In genomic region chr3:51888662-51889433, GRCm38 (mm10) we compare ENCODE assay signal across 8 mouse cellular contexts.
DNase-seq lines count a peak whose midpoint lies in the region; ATAC-seq and TF ChIP-seq lines count a peak whose summit lies in the region.

No protein-coding gene starts in this region.

- peak overlapping the region; percentile 3; the same call in 1 of the 2 replicates for H3K9ac ChIP-seq in hindbrain, postnatal 0 days (replicated peaks; ENCODE audit: low read length)
- 0 out of 2 replicates have a peak overlapping the region, but pooled peaks have one; percentile 36 for H3K9ac ChIP-seq in midbrain, postnatal 0 days (replicated peaks; ENCODE audit: low read length, poor library complexity, severe bottlenecking)

- peak overlapping the region; percentile 41 for H3K4me2 ChIP-seq in hindbrain, postnatal 0 days (ENCODE audit: low read depth, low read length)
- peak overlapping the region; percentile 35 for H3K4me2 ChIP-seq in midbrain, postnatal 0 days (ENCODE audit: low read depth, low read length, poor library complexity, severe bottlenecking)

- H3K9me3 ChIP-seq in heart, embryonic 10.5 days, result no peaks in the 10 kb centered on the region
- no peaks in the 10 kb centered on the region for H3K9me3 ChIP-seq in hindbrain, postnatal 0 days (ENCODE audit: low read length)
- H3K9me3 ChIP-seq in midbrain, postnatal 0 days (ENCODE audit: low read length), result no peaks in the 10 kb centered on the region

- DNase-seq in heart, embryonic 10.5 days (ENCODE audit: low spot score), result no peak
- DNase-seq in heart, adult 8-10 months (ENCODE audit: low spot score), result no peak
- peak; percentile 72 for DNase-seq in embryo, embryonic 10.5 days (ENCODE audit: low spot score)
- DNase-seq in hindbrain, postnatal 0 days (ENCODE audit: low spot score), result peak; percentile 74
- peak; percentile 75 for DNase-seq in midbrain, postnatal 0 days (ENCODE audit: low spot score)
- no peak for DNase-seq in left cerebral cortex, adult 8-10 months (ENCODE audit: low spot score in 2 of 2)
- no peak for DNase-seq in left cerebral cortex, postnatal 10 days (ENCODE audit: extremely low spot score in 1 of 2, low spot score in 2 of 2)
- no peak for DNase-seq in right cerebral cortex, postnatal 4 days

- ATAC-seq in hindbrain, postnatal 0 days, result peak; percentile 82
- ATAC-seq in midbrain, postnatal 0 days (ENCODE audit: low FRiP score), result peak; percentile 86

- H3K27ac ChIP-seq in heart, embryonic 10.5 days, result peak overlapping the region; percentile 66
- peak overlapping the region; percentile 79 for H3K27ac ChIP-seq in hindbrain, postnatal 0 days
- peak overlapping the region; percentile 79 for H3K27ac ChIP-seq in midbrain, postnatal 0 days (ENCODE audit: low read depth, low read length)

- H3K4me3 ChIP-seq in heart, embryonic 10.5 days, result peak overlapping the region; percentile 50
- no peak overlapping the region for H3K4me3 ChIP-seq in hindbrain, postnatal 0 days (ENCODE audit: low read length)
- no peak overlapping the region for H3K4me3 ChIP-seq in midbrain, postnatal 0 days (ENCODE audit: low read depth, low read length)

- no peaks in the 10 kb centered on the region for H3K36me3 ChIP-seq in heart, embryonic 10.5 days
- H3K36me3 ChIP-seq in hindbrain, postnatal 0 days (ENCODE audit: insufficient read depth, low read length), result no peaks in the 10 kb centered on the region
- H3K36me3 ChIP-seq in midbrain, postnatal 0 days (ENCODE audit: insufficient read depth, low read length), result no peaks in the 10 kb centered on the region

- 11% methylated on average over 20 of the region's 20 CpGs for WGBS in heart, embryonic 10.5 days
- WGBS in hindbrain, postnatal 0 days, result 14% methylated on average over 20 of the region's 20 CpGs
- WGBS in midbrain, postnatal 0 days, result 7% methylated on average over 20 of the region's 20 CpGs

- intact Hi-C loops in left cerebral cortex, postnatal 10 days (cut with DNase I), result loop anchor here (10.0 kb wide), 2 partner anchors 116 to 216 kb away; partner anchors contain the start of gene Maml3

- H3K4me1 ChIP-seq in heart, embryonic 10.5 days, result peaks cover 26% of the 10 kb centered on the region
- peaks cover 26% of the 10 kb centered on the region for H3K4me1 ChIP-seq in hindbrain, postnatal 0 days (ENCODE audit: insufficient read depth, low read length)
- peaks cover 19% of the 10 kb centered on the region for H3K4me1 ChIP-seq in midbrain, postnatal 0 days (ENCODE audit: insufficient read depth, low read length)

- no peaks in the 10 kb centered on the region for H3K27me3 ChIP-seq in heart, embryonic 10.5 days (ENCODE audit: insufficient read depth, poor library complexity, severe bottlenecking)
- no peaks in the 10 kb centered on the region for H3K27me3 ChIP-seq in hindbrain, postnatal 0 days (ENCODE audit: insufficient read depth, low read length)
- H3K27me3 ChIP-seq in midbrain, postnatal 0 days (ENCODE audit: insufficient read depth, low read length), result no peaks in the 10 kb centered on the region

- TF ChIP-seq CTCF in hindbrain, postnatal 0 days (IDR thresholded peaks at IDR 0.05; ENCODE audit: low read depth), result no peak
- TF ChIP-seq CTCF in midbrain, postnatal 0 days (IDR thresholded peaks at IDR 0.05), result no peak

Comparison
In these comparisons a context has a peak if more than half of its experiments do, and no peak if none do; other contexts are left out.
1. DNase-seq: peak in embryo, embryonic 10.5 days (single experiment), hindbrain, postnatal 0 days (single experiment) and midbrain, postnatal 0 days (single experiment); none in heart, embryonic 10.5 days (single experiment), heart, adult 8-10 months (single experiment), left cerebral cortex, adult 8-10 months (0 of 2), left cerebral cortex, postnatal 10 days (0 of 2) and right cerebral cortex, postnatal 4 days (single experiment).
2. Peak in every context shown above with its lines, with median percentiles within 50 percentile points of each other: H3K27ac ChIP-seq.